Mouse (Mus musculus) splenic B cell, adult 2 months (primary cell): Measurements from ENCODE around the gene Dctn5.

ENCODE experiments used
- DNase-seq: peaks from one replicate; pipeline ENCODE4 v3.0.0-alpha.2; 2011; ENCODE audit warnings: low read depth, low spot score
- H3K27me3 ChIP-seq: 2 replicates; pipeline ENCODE4 v1.6.1; 2012; ENCODE audit warnings: mild to moderate bottlenecking, low read length, moderate library complexity, mixed read lengths; ENCODE audit not compliant: control insufficient read depth, poor library complexity, insufficient read depth, severe bottlenecking
- H3K36me3 ChIP-seq: 2 replicates; pipeline ENCODE4 v1.6.1; 2012; ENCODE audit warnings: mild to moderate bottlenecking, low read length, moderate library complexity, mixed read lengths; ENCODE audit not compliant: control insufficient read depth, poor library complexity, insufficient read depth, severe bottlenecking

Dctn5 gene

GRCm38 (mm10) chr7:122137071-122137470 is 4.2 kb downstream of the Dctn5 start:
- DNase-seq: no peak
- H3K36me3 ChIP-seq: peaks cover 12% of the 10 kb centered on the region; the same call in 1 of the 2 replicates

GRCm38 (mm10) chr7:122138190-122138589 is 5.3 kb downstream of the Dctn5 start:
- Histone ChIP-seq H3K36me3 (peaks cover 12% of the 10 kb centered on the region; the same call in 1 of the 2 replicates), H3K27me3 (no peaks in the 10 kb centered on the region)
- no peak for DNase-seq

More at GRCm38 (mm10) chr7:122137071-122137470, 4.2 kb downstream of the Dctn5 start:
- H3K27me3 ChIP-seq: no peaks in the 10 kb centered on the region

GRCm38 (mm10) chr7:122140991-122141390 is 8.2 kb downstream of the Dctn5 start:
- Histone ChIP-seq H3K27me3 (no peaks in the 10 kb centered on the region), H3K36me3 (peaks cover 22% of the 10 kb centered on the region; the same call in 1 of the 2 replicates)
- DNase-seq: no peak

- Histone ChIP-seq H3K27me3 (no peaks in the 10 kb centered on the region; the same call in 1 of the 2 replicates), H3K36me3 (peaks cover 15% of the 10 kb centered on the region)
- DNase-seq: no peak
These were observed 19.6 kb downstream of the Dctn5 start for GRCm38 (mm10) chr7:122152473-122152872.

GRCm38 (mm10) chr7:122158488-122158887 is 25.6 kb downstream of the Dctn5 start:
- Histone ChIP-seq H3K36me3 (peaks cover 1% of the 10 kb centered on the region; the same call in 1 of the 2 replicates), H3K27me3 (no peaks in the 10 kb centered on the region; the same call in 1 of the 2 replicates)
- DNase-seq: no peak

- H3K36me3 ChIP-seq: no peaks in the 10 kb centered on the region
- H3K27me3 ChIP-seq: no peaks in the 10 kb centered on the region
- DNase-seq: peak; percentile 72
These were observed 26.4 kb downstream of the Dctn5 start, which contains the start of gene Plk1 for GRCm38 (mm10) chr7:122158915-122159902. Plk1 (plus strand) TSS chr7:122159439.

GRCm38 (mm10) chr7:122160037-122160436 is 27.2 kb downstream of the Dctn5 start:
- H3K27me3 ChIP-seq: no peaks in the 10 kb centered on the region
- no peak for DNase-seq
- no peaks in the 10 kb centered on the region for H3K36me3 ChIP-seq

- H3K36me3 ChIP-seq: no peaks in the 10 kb centered on the region
- H3K27me3 ChIP-seq: no peaks in the 10 kb centered on the region
- no peak for DNase-seq
These were observed 30.9 kb downstream of the Dctn5 start for GRCm38 (mm10) chr7:122163766-122164165.

- Histone ChIP-seq H3K36me3 (no peaks in the 10 kb centered on the region), H3K27me3 (no peaks in the 10 kb centered on the region)
- DNase-seq: no peak
These were observed 34.4 kb downstream of the Dctn5 start for GRCm38 (mm10) chr7:122167203-122167602.

GRCm38 (mm10) chr7:122170705-122171104 is 37.9 kb downstream of the Dctn5 start:
- Histone ChIP-seq H3K27me3 (no peaks in the 10 kb centered on the region), H3K36me3 (no peaks in the 10 kb centered on the region)
- DNase-seq: no peak

- DNase-seq: no peak
- H3K27me3 ChIP-seq: no peaks in the 10 kb centered on the region
- H3K36me3 ChIP-seq: no peaks in the 10 kb centered on the region
These were observed 38.8 kb downstream of the Dctn5 start for GRCm38 (mm10) chr7:122171613-122172012.

- no peaks in the 10 kb centered on the region for H3K27me3 ChIP-seq
- no peak for DNase-seq
- no peaks in the 10 kb centered on the region for H3K36me3 ChIP-seq
These were observed 47.9 kb downstream of the Dctn5 start for GRCm38 (mm10) chr7:122180720-122181119.

- Histone ChIP-seq H3K36me3 (no peaks in the 10 kb centered on the region), H3K27me3 (no peaks in the 10 kb centered on the region)
- DNase-seq: no peak
These were observed 51.7 kb downstream of the Dctn5 start for GRCm38 (mm10) chr7:122184569-122184968.

GRCm38 (mm10) chr7:122186043-122186442 is 53.2 kb downstream of the Dctn5 start, which contains the start of gene Ern2:
Ern2 (minus strand) TSS chr7:122186207.
- Histone ChIP-seq H3K36me3 (no peaks in the 10 kb centered on the region), H3K27me3 (no peaks in the 10 kb centered on the region)
- DNase-seq: no peak

- no peaks in the 10 kb centered on the region for H3K36me3 ChIP-seq
- DNase-seq: peak; percentile 79
- no peaks in the 10 kb centered on the region for H3K27me3 ChIP-seq
These were observed 56.6 kb downstream of the Dctn5 start for GRCm38 (mm10) chr7:122189484-122189883.
